Mouse (Mus musculus): Measurements from ENCODE around the gene Rad23a.

DNA sequence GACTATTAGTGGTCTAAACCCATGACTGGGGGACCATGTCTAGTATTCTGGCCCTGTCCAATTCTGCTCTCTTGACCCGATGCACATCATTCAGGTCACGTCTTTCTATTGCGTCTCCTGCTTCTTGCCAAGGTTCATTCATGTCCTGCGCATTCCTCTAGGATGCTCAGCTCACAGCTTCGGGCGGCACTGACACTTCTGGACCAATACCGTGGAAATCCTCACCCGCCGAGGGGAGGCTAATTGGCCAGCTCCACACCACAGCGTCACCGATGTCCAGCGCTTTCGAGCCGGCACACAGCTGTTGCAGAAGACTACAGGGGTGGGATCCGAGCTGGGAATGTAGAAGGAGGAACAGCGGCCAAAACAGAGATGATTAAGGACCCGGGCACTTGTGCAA lies 24.3 kb downstream of the Rad23a start:
- TF ChIP-seq CTCF (IDR thresholded peaks at IDR 0.05; ENCODE audit: low read depth, low read length) (no peak), EP300 (IDR thresholded peaks at IDR 0.05; ENCODE audit: insufficient read depth, low read depth, low read length) (no peak)

Measured in ES-Bruce4 (cell line).